Mouse (Mus musculus): ENCODE measurements at regions not wholly inside any gene's neighbourhood (a gene's known extent, or its start where the extent isn't known, plus 50 kb on each side); places are given as distances from the start of the nearest gene placed in this dataset.

- H3K36me3 ChIP-seq (ENCODE audit: control insufficient read depth, insufficient read depth, low read length) = no peaks in the 10 kb centered on the region
- no peak overlapping the region for H3K9ac ChIP-seq (ENCODE audit: low read length)
- no peaks in the 10 kb centered on the region for H3K27me3 ChIP-seq (ENCODE audit: control insufficient read depth, insufficient read depth, low read length)
- WGBS = 86% methylated on average over 7 of the region's 7 CpGs
- H3K4me1 ChIP-seq (ENCODE audit: control insufficient read depth, insufficient read depth, low read length) = no peaks in the 10 kb centered on the region
- no peaks in the 10 kb centered on the region for H3K9me3 ChIP-seq (ENCODE audit: control insufficient read depth, low read length)
- DNase-seq (ENCODE audit: low spot score, missing footprints) = no peak
- H3K4me3 ChIP-seq (ENCODE audit: low read depth, low read length) = no peak overlapping the region
- H3K4me2 ChIP-seq = no peak overlapping the region
- no peak for ATAC-seq (ENCODE audit: low FRiP score)
- no peak overlapping the region for H3K27ac ChIP-seq (ENCODE audit: low read depth, low read length)
Measured at GRCm38 (mm10) chr10:98212876-98213587, 486.5 kb upstream of the C030005K15Rik start.

GRCm38 (mm10) chr10:98231017-98231416 is 504.5 kb upstream of the C030005K15Rik start:
- DNase-seq (ENCODE audit: low spot score, missing footprints) = no peak

GRCm38 (mm10) chr10:98231705-98232235 is 505.2 kb upstream of the C030005K15Rik start:
- Histone ChIP-seq H3K36me3 (ENCODE audit: control insufficient read depth, insufficient read depth, low read length) (no peaks in the 10 kb centered on the region), H3K9ac (ENCODE audit: low read length) (no peak overlapping the region), H3K4me3 (ENCODE audit: low read depth, low read length) (no peak overlapping the region), H3K9me3 (ENCODE audit: control insufficient read depth, low read length) (no peaks in the 10 kb centered on the region), H3K27me3 (ENCODE audit: control insufficient read depth, insufficient read depth, low read length) (no peaks in the 10 kb centered on the region), H3K4me1 (ENCODE audit: control insufficient read depth, insufficient read depth, low read length) (no peaks in the 10 kb centered on the region), H3K4me2 (no peak overlapping the region), H3K27ac (ENCODE audit: low read depth, low read length) (no peak overlapping the region)
- whole genome bisulfite sequencing = 75% methylated on average over 4 of the region's 4 CpGs
- ATAC-seq (ENCODE audit: low FRiP score) = no peak
- no peak for DNase-seq (ENCODE audit: low spot score, missing footprints)

More at GRCm38 (mm10) chr10:98231017-98231416, 504.5 kb upstream of the C030005K15Rik start:
- ATAC-seq (ENCODE audit: low FRiP score) = no peak
- no peaks in the 10 kb centered on the region for H3K9me3 ChIP-seq (ENCODE audit: control insufficient read depth, low read length)
- H3K9ac ChIP-seq (ENCODE audit: low read length) = no peak overlapping the region
- no peak overlapping the region for H3K27ac ChIP-seq (ENCODE audit: low read depth, low read length)
- H3K4me2 ChIP-seq = no peak overlapping the region
- H3K4me3 ChIP-seq (ENCODE audit: low read depth, low read length) = no peak overlapping the region
- H3K36me3 ChIP-seq (ENCODE audit: control insufficient read depth, insufficient read depth, low read length) = no peaks in the 10 kb centered on the region
- 89% methylated on average over 5 of the region's 5 CpGs for WGBS
- no peaks in the 10 kb centered on the region for H3K4me1 ChIP-seq (ENCODE audit: control insufficient read depth, insufficient read depth, low read length)
- no peaks in the 10 kb centered on the region for H3K27me3 ChIP-seq (ENCODE audit: control insufficient read depth, insufficient read depth, low read length)

GRCm38 (mm10) chr10:98248311-98248710 is 521.8 kb upstream of the C030005K15Rik start:
- H3K9me3 ChIP-seq (ENCODE audit: control insufficient read depth, low read length) = no peaks in the 10 kb centered on the region
- 97% methylated on average over 1 of the region's 1 CpGs for WGBS

GRCm38 (mm10) chr10:98257980-98258707 is 531.6 kb upstream of the C030005K15Rik start:
- WGBS = 84% methylated on average over 4 of the region's 4 CpGs

More at GRCm38 (mm10) chr10:98248311-98248710, 521.8 kb upstream of the C030005K15Rik start:
- no peaks in the 10 kb centered on the region for H3K4me1 ChIP-seq (ENCODE audit: control insufficient read depth, insufficient read depth, low read length)
- H3K4me3 ChIP-seq (ENCODE audit: low read depth, low read length) = no peak overlapping the region
- H3K9ac ChIP-seq (ENCODE audit: low read length) = no peak overlapping the region
- no peaks in the 10 kb centered on the region for H3K36me3 ChIP-seq (ENCODE audit: control insufficient read depth, insufficient read depth, low read length)
- no peaks in the 10 kb centered on the region for H3K27me3 ChIP-seq (ENCODE audit: control insufficient read depth, insufficient read depth, low read length)
- DNase-seq (ENCODE audit: low spot score, missing footprints) = no peak
- H3K27ac ChIP-seq (ENCODE audit: low read depth, low read length) = no peak overlapping the region
- no peak for ATAC-seq (ENCODE audit: low FRiP score)
- no peak overlapping the region for H3K4me2 ChIP-seq

GRCm38 (mm10) chr10:98259283-98259682 is 532.7 kb upstream of the C030005K15Rik start:
- WGBS = 96% methylated on average over 4 of the region's 4 CpGs
- ATAC-seq (ENCODE audit: low FRiP score) = no peak

More at GRCm38 (mm10) chr10:98257980-98258707, 531.6 kb upstream of the C030005K15Rik start:
- H3K4me3 ChIP-seq (ENCODE audit: low read depth, low read length) = no peak overlapping the region
- H3K27ac ChIP-seq (ENCODE audit: low read depth, low read length) = no peak overlapping the region
- no peak overlapping the region for H3K4me2 ChIP-seq
- ATAC-seq (ENCODE audit: low FRiP score) = no peak
- H3K9ac ChIP-seq (ENCODE audit: low read length) = no peak overlapping the region
- H3K4me1 ChIP-seq (ENCODE audit: control insufficient read depth, insufficient read depth, low read length) = no peaks in the 10 kb centered on the region
- H3K27me3 ChIP-seq (ENCODE audit: control insufficient read depth, insufficient read depth, low read length) = no peaks in the 10 kb centered on the region
- H3K9me3 ChIP-seq (ENCODE audit: control insufficient read depth, low read length) = no peaks in the 10 kb centered on the region
- H3K36me3 ChIP-seq (ENCODE audit: control insufficient read depth, insufficient read depth, low read length) = no peaks in the 10 kb centered on the region
- no peak for DNase-seq (ENCODE audit: low spot score, missing footprints)

GRCm38 (mm10) chr10:98268511-98268910 is 542.0 kb upstream of the C030005K15Rik start:
- no peaks in the 10 kb centered on the region for H3K36me3 ChIP-seq (ENCODE audit: control insufficient read depth, insufficient read depth, low read length)
- no peak overlapping the region for H3K4me3 ChIP-seq (ENCODE audit: low read depth, low read length)
- no peaks in the 10 kb centered on the region for H3K4me1 ChIP-seq (ENCODE audit: control insufficient read depth, insufficient read depth, low read length)
- ATAC-seq (ENCODE audit: low FRiP score) (no peak), DNase-seq (ENCODE audit: low spot score, missing footprints) (no peak)
- H3K9ac ChIP-seq (ENCODE audit: low read length) = no peak overlapping the region
- H3K27me3 ChIP-seq (ENCODE audit: control insufficient read depth, insufficient read depth, low read length) = no peaks in the 10 kb centered on the region
- no peak overlapping the region for H3K4me2 ChIP-seq
- no peaks in the 10 kb centered on the region for H3K9me3 ChIP-seq (ENCODE audit: control insufficient read depth, low read length)
- WGBS = 88% methylated on average over 3 of the region's 3 CpGs
- H3K27ac ChIP-seq (ENCODE audit: low read depth, low read length) = no peak overlapping the region

More at GRCm38 (mm10) chr10:98259283-98259682, 532.7 kb upstream of the C030005K15Rik start:
- no peak overlapping the region for H3K4me3 ChIP-seq (ENCODE audit: low read depth, low read length)
- no peak for DNase-seq (ENCODE audit: low spot score, missing footprints)
- no peak overlapping the region for H3K27ac ChIP-seq (ENCODE audit: low read depth, low read length)
- no peaks in the 10 kb centered on the region for H3K27me3 ChIP-seq (ENCODE audit: control insufficient read depth, insufficient read depth, low read length)
- no peaks in the 10 kb centered on the region for H3K9me3 ChIP-seq (ENCODE audit: control insufficient read depth, low read length)
- H3K4me1 ChIP-seq (ENCODE audit: control insufficient read depth, insufficient read depth, low read length) = no peaks in the 10 kb centered on the region
- H3K36me3 ChIP-seq (ENCODE audit: control insufficient read depth, insufficient read depth, low read length) = no peaks in the 10 kb centered on the region
- H3K9ac ChIP-seq (ENCODE audit: low read length) = no peak overlapping the region
- H3K4me2 ChIP-seq = no peak overlapping the region

- Histone ChIP-seq H3K36me3 (ENCODE audit: control insufficient read depth, insufficient read depth, low read length) (no peaks in the 10 kb centered on the region), H3K27me3 (ENCODE audit: control insufficient read depth, insufficient read depth, low read length) (no peaks in the 10 kb centered on the region), H3K4me1 (ENCODE audit: control insufficient read depth, insufficient read depth, low read length) (no peaks in the 10 kb centered on the region), H3K4me2 (no peak overlapping the region), H3K27ac (ENCODE audit: low read depth, low read length) (no peak overlapping the region), H3K9me3 (ENCODE audit: control insufficient read depth, low read length) (no peaks in the 10 kb centered on the region), H3K4me3 (ENCODE audit: low read depth, low read length) (no peak overlapping the region), H3K9ac (ENCODE audit: low read length) (no peak overlapping the region)
- WGBS = 85% methylated on average over 4 of the region's 4 CpGs
- no peak for ATAC-seq (ENCODE audit: low FRiP score)
- DNase-seq (ENCODE audit: low spot score, missing footprints) = no peak
Measured at GRCm38 (mm10) chr10:98291617-98292016, 565.1 kb upstream of the C030005K15Rik start.

- 66% methylated on average over 2 of the region's 2 CpGs for WGBS
- H3K4me3 ChIP-seq (ENCODE audit: low read depth, low read length) = no peak overlapping the region
- H3K9me3 ChIP-seq (ENCODE audit: control insufficient read depth, low read length) = no peaks in the 10 kb centered on the region
- ATAC-seq (ENCODE audit: low FRiP score) (no peak), DNase-seq (ENCODE audit: low spot score, missing footprints) (no peak)
- H3K27ac ChIP-seq (ENCODE audit: low read depth, low read length) = no peak overlapping the region
- H3K27me3 ChIP-seq (ENCODE audit: control insufficient read depth, insufficient read depth, low read length) = no peaks in the 10 kb centered on the region
- no peaks in the 10 kb centered on the region for H3K36me3 ChIP-seq (ENCODE audit: control insufficient read depth, insufficient read depth, low read length)
- H3K9ac ChIP-seq (ENCODE audit: low read length) = no peak overlapping the region
- H3K4me2 ChIP-seq = no peak overlapping the region
- H3K4me1 ChIP-seq (ENCODE audit: control insufficient read depth, insufficient read depth, low read length) = no peaks in the 10 kb centered on the region
Measured at GRCm38 (mm10) chr10:98292140-98292539, 565.6 kb upstream of the C030005K15Rik start.
